Mouse (Mus musculus) Muller cell, postnatal 12 days (primary cell): ENCODE measurements around the gene Rnf7.

ENCODE experiments used
- DNase-seq: peaks from one replicate; pipeline ENCODE4 v3.0.0-alpha.2; 2015; ENCODE audit errors: inconsistent ontology term

Gene Rnf7

DNA sequence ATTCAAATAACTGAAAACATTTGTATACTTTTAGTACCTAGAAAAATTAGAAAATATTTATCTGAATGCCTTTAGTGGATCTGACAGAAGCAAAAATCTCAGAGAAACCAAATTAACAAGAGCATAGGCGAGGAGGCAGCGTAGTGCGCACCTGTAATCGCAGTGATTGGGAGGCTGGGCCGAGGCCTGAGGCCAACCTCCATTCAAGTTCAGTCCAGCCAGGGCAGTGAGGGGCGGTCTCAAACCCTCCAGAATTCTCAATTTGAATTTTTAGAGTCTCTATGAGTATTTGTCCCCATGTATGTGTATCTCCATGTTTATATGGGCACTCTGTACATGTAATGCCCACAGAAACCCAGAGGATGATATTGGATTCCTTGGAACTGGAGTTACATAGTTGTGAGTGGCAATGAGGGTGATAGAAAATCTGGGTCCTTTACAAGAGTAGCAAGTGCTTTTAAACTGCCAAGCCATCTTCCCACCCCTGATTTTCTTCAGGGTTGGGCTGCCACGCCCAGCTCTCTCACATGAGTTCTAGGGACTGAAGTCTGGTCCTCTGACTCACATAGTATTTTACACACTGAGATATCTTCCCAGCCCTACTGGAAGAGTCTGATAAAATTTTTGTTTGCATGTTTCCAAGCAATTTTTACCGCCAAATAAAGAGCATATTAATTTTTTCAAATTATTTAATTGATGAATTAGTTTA is 8.1 kb downstream of the Rnf7 start:
- no peak for DNase-seq

DNA sequence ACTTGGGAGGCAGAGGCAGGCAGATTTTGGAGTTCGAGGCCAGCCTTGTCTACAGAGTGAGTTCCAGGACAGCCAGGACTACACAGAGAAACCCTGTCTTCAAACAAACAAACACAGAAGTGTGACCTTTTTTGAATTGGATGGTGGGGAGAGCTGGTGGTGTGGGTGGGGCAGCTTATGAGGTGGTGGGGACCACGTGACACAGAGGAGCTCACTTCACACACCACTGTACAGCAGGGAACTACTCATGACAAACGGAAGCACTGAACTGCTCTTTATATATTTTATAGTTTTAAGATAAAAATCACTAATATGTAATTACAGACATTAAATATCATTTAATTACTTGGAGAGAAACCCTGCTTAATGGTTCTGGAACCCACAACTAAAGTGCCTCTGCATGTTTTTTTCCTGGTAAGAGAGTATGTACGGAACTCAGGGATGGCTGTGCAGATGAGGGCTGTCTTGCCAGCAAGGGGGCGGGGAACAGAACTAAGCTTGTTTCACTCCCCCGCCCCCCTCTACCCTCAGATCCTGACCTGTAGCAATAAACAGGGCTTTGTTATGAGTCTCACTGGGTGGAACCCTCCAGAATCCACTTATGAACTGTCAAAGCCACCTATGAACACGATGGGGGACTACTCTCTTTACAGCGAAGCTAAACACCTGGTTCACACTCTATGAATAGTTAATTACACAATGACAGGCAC is 8.8 kb downstream of the Rnf7 start:
- no peak for DNase-seq

DNA sequence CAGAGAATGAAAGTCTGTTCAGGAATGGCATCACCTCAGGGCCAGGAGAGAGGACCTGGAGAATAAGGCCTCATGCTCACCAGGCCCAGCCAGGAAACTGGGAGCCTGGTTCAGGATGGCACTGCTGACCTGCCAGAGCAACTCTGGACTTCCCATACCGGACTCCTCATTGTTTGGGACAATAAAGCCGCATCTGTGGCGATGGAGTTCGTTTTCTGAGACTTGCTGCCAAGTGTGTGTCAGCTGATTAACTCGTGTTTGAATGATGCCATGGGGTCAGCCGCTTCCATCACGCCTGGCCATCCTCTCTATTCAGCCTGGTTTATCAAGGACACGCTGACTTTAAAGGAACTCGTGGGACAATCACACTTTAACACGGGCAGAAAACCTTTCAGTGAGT is 14.8 kb downstream of the Rnf7 start:
- DNase-seq = peak; percentile 69

DNA sequence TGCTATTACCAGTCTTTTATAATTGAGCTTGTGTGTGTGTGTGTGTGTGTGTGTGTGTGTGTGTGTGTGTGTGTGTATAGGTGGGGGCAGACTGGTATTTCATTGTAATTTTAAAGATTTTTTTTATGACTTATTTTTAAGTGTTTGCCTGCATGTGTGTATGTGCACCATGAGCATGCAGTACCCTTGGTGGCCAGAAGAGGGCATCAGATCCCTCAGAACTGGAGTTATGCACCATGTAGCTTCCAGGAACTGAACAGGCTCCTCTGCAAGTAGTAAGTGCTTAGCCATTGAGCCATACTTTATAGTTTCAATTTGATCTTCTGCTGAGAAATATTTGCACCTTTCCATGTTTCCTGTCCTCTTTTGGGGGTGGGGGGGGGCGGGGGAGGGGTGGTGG is 16.9 kb downstream of the Rnf7 start:
- no peak for DNase-seq

DNA sequence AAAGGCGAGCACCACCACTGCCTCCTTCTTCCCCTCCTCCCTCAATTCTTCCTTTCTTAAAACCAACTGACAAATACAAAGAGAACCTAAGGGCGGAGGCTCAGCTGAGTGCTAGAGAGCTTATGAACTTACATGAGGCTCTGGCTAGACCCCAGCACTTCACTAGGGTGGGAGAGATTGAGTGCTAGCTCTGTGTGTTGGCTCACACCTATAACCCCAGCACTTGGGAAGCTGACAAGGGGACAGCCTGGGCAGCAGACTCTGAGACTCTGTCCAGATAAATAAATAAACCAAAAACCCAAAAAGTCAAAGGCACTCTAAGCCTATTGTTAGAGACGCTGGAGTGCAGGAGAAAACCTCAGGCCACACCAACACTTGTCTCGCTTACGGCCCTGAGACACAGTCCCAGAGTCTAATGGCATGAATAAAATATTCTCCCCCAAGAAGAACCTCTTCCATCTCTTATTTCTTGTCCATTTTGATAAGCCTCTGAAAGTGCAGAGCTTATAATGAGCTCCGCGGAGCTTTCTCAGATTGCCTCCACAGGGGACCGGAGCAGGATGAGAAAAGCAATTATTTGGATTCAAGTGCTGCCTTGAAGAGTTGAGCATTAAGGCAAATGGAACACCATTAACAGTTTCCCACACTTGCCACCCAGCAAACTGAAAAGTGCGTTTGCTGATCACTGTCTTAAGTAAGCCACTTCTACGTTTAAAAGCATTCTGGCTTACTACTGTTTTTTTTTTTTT is 18.2 kb downstream of the Rnf7 start:
- DNase-seq = no peak

DNA sequence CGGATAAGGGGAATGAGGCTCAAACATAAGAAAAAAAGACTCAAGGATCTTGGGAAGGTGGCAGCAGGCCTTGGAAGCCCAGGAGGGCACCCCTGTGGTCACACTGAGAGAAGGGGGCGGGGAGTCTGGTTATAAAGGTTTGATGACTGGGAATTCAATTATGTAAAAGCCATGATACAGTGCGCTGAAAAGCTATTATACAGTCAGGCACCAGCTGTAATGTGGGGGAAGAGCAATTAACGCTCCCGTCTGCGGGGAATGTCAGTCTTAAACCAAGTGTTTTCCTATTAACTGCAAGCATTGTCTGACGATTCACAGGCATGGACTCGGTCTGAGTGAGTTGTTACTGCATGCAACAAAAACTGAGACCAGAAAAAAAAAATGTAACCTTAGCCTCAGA is 22.9 kb downstream of the Rnf7 start:
- no peak for DNase-seq

DNA sequence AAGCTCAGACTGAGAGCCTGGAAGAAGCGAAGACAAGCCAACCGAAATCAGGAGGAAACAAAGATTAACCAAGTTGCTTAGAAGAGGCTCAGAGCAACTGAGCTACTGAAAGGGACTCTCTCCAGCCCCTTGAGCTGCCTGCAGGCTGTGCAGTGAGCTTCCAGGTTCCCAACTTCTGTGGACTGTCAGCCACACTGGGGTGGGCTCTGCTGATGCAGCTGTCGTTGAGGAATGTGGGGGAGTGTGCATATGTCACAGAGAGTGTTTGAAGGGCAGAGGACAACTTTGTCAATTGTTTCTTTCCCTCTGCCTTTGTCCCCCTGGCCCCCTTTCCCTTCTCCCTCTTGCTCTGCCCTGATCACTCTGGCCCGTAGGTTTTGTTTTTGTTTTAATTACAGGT is 25.5 kb downstream of the Rnf7 start:
- DNase-seq = no peak

DNA sequence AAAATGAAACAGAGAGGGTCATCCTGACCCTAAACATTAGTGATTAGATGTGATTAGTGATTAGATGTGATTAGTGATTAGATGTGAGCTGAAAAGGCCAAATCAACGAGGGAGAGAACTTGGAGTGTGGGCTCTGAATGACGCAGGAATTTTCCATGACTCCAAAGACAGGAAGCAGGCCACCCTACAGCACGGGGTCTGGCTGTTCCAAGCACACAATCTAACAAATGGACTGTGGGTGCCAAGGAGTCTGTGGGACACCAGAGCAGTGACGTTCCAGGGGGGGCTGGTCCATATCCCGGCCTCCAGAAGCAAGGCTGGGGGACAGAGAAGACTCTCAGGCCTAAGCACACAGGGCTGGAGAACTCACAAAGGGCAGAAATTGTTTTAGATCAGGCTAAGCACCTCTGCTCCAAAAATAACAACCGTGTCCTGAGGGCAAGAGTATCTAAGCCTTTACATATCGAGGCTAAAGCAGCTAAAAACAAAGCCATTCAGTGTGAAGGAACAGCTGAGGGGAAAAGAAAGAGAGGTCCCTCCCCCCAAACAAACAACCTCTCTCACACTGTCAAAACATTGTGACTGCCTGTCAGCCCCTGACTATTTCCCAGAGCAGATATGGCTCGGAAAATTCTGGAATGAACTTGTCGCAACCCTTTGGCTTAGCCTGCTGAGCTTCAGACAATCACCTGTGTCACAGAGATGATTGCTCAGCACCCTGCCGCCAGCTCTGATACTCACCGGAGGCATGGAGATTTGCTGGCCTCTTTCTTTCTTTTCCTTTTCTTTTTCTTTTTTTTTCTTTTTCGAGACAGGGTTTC is 27.4 kb downstream of the Rnf7 start:
- peak; percentile 32 for DNase-seq

DNA sequence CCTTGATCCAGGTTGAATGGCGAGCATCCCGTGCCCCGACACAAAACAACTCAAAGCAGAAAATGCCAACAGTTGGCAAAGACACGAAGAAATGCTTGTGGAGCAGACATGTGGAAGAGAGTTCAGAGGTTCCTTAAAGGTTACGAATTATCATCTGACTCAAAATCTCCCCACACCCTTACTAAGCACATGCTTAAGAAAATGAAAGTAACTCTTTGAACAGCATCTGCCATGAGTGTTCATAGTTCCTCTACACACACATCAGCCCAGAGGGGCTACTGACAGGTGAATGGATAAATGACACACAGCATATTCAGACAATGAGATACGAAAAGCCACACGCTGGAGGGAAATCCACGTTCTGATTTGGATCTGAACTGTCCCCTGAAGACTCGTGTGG is 29.0 kb downstream of the Rnf7 start:
- DNase-seq = no peak

DNA sequence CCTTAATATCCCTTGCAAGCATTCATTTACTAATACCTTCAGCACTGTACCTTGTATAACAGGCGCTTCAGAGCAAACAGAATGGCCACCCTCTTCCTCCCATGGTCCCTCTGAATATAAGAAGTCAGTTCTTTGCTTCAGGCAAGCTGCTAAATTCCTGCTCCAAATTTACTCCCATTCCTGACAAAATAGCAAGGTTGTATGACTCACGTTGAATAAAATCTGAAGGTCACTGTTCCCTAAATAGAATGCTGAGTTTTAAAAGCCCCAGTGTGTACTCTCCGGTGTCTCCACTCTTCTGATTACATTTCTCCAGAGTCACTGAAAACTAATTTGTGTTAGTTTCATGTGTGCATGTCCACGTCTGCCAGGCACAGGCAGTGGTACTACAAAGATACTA is 33.1 kb downstream of the Rnf7 start:
- peak; percentile 40 for DNase-seq

DNA sequence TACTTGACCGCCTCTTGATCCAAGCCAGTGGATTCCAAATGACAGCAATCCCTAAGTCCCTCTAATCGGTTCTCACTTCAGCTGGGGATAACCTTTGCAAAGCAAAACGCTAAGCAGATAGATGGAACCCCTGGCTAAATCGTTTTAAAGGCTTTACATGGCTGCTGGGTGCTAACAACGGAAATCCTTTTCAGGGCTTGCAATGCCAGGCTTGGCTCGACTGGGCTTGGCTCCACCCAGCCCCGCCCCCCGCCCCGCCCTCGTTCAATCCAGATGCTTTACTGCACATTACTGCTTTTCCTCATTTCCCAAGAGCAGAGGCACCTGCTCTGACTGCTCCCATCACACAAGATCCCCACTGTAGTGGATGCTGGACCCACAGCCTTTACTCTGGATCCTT is 36.4 kb downstream of the Rnf7 start:
- no peak for DNase-seq

DNA sequence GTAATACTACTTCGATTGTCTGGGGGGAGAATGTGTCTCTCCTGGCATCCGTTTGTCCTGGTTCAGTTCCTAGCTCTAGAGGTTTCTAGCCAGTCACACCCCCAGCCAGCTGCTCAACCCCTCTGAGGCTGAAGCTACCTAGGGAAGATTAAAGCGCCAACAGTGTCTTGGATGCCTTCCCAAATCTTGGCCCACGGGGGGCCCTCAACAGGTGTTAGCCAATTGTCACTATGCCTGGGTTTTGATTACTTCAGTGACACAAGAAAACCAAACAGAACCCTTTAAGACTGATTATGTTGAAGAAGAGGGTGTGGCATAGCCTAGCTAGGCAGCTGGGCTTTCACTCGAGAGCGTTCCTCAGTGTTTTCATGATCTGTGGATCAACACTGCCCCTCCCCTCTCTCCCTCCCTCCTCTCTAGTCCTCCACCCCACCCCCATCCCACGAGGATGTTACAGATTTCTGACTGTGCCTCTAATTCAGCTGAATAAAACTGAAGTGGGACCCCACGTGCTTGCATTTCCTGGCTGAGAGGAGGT is 40.1 kb downstream of the Rnf7 start:
- no peak for DNase-seq

DNA sequence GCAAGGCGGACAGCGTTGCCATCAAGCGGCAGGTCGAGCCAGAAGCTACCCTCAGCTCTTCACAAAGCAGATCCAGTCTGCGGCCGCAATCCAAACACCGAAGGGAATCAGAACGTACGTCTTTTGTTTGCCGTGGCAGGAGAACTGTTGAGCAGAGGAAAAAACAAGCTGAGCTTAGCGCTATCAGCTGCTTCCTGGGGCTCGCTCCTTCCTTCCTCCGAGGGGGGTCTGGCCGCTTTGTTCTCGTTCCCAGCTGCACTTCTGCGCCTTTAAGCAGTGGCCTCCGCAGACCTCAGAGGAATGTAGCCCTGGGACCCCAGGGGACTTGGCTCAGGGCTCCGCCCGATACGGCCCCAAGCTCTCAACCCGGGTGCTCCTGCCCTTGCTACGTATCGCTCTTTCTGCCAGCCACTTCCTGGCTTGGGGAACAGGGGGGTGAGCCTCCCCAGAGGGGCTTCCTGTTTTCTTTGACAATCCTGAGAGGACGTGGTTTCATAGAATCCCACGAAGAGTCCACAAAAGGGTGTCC is 40.6 kb downstream of the Rnf7 start:
- DNase-seq = peak; percentile 81

DNA sequence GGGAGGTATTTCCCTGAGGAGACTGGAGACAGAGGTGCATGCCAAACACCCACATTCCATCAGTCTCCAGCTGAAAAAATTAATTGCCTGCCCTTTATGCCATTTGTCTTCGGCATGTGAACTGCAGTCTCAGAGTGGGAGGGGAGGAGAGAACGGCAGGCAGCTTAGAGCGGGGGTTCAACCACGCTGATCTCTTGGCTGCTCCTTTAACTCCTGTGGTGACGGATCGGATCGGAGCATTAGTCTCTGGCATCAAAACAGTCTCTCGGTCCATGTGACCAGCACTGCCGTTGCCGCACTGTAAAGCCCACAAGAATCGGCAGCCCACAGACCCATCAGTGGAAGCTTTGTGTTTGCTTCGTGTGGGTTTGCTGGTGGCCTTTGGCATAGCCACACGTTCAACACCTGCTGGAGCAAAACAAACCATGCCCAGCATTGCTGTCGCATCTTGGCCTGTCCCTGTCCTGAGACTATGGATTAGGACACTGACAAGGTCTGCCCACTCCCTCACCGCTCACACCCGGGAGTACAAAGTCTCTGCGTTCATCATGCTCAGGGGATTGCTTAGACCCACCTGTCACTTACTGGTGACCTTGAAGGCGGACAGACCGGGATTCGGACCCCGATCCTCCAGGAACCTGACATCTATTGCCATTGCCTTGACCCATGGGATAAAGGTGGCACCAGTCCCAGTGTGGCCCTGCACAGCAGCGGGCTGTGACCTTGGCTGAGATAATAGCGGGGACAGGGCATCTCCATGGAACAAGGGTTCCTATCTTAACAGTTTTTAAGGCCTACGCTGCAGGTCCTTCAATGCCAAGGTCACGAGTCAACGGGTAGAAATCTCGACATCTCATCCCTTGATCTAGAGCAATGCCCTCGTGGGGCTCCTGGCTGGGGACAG is 41.3 kb downstream of the Rnf7 start:
- DNase-seq = peak; percentile 82

DNA sequence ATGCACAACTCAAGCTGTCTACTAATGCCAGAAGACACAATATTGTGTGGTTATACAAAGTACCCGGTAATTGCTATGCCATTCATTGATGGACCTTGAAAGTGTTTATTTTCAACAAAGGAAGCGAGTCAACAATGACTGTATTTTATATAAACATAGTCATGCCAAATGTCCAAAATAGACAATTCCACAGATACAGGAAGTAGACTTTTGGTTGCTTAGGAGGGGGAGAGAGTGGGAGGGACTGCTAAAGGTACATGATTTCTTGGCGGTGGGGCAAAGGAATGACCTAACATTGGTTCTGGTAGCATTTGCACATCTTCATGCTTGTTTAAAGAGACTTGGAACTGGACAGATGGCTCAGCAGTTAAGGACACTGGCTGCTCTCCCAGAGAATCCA is 45.9 kb downstream of the Rnf7 start:
- DNase-seq = no peak

DNA sequence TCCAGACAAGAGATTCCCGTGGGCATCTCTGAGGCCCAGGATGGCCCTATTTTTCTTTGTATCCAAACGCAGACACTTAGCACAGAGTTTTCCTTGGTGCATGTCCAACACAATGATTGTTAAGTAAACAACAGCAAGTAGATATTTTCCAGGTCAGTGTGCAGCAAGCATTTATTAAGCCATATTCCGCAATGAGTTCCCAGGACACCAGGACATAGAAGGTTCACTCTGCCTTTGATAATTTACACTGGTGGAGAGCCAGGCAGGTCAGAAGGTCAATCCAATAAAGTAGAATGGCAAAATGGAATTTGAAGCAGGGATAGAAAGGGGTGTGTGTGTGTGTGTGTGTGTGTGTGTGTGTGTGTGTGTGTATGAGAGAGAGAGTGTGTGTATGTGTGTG is 47.4 kb downstream of the Rnf7 start:
- DNase-seq = peak; percentile 91

DNA sequence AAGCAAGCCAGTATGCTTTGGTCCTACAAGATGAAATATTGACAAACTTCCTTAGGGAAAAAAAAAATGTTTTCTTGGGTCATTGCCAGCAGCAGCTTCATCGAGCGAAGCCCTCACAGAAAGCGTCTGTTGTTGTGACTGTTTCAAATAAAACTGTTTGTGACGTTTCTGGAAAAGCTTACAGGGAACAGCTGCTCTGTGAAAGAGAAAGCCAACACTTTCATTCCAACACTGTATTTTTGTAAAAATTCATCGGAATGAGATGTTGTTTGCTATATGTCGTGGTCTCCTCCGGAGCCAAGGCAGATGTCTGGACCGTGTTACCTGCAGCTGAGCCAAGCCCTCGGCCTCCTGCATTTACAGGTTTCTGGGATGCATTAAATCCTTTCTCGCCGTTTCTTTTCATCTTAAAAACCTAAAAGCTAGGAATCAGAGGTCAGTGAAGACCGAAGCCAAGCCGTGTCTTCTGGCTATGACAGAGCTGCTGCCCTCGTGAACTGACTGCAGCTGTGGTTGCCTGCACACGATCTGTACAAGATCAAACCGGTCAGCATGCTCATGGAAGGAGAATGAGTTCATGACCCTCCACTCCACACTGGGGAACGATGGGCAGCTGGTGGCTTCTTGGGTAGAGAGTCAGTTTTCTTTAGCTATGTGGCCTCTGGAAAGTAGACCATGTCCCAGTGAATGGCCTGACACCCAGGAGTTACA is 50.0 kb downstream of the Rnf7 start:
- DNase-seq = no peak

DNA sequence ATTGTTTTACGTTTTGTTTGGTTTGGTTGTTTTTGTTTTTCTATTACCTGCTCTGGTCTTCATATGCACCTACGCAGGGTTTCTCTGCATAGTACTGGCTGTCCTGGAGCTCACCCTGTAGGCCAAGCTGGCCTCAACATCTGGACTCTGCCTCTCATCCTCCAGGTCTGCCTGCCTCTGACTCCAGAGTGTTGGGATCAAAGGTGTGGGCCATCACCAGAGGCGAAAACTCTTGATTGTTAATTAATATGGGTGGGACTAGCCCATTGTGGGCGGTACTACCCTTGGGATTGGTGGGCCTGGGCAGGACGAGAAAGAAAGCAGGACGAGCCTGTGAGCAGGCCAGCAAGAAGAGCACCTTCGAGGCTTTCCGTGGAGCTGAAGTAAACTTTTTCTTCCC is 54.4 kb downstream of the Rnf7 start:
- DNase-seq = no peak
